Mouse (Mus musculus): Measurements from ENCODE around the gene Gm7534.
"Not testable (repeated sequence)": the region's sequence is repeated elsewhere in the genome, so short reads cannot be mapped to it uniquely, and the experiment has no call there.

Gene Gm7534

DNA sequence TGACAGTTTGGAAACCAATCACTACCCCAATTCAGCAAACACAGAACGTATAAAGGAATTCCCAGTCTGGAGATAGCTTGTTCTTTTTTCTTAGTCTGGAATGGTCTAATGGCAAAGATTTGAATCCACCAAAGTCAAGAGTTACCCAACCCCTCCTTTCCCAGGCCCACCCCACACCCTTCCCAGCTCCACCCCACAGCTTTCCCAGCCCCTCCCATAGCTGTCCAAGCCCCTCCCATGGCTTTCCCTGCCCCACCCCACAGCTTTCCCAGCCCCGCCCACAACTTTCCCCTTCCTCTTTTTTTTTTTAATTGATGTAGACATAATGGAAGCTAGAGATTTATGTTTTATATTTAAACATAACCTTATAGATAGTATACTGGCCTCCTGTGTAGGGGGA is 3.4 kb downstream of the Gm7534 start:
- no peak for DNase-seq

DNA sequence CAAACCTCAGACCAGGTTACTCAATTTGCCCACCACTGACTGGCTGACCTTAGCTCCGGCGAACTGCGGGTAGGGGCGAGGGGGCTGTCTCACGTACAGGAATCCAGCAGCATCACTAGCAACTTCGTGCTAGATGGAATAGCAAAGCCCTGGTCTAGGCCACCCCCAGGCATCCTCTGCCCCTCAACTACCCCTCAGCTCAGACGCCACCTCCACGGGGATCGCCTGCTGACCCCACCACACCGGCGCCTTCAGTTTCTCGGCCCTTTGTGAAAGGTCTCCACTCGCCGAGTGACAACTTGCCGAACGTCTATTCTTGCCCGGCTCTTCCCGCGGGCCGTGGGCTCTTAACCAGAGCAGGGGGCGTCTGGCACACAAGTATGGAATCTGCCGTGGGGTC is 16.5 kb downstream of the Gm7534 start:
- no peak for DNase-seq

DNA sequence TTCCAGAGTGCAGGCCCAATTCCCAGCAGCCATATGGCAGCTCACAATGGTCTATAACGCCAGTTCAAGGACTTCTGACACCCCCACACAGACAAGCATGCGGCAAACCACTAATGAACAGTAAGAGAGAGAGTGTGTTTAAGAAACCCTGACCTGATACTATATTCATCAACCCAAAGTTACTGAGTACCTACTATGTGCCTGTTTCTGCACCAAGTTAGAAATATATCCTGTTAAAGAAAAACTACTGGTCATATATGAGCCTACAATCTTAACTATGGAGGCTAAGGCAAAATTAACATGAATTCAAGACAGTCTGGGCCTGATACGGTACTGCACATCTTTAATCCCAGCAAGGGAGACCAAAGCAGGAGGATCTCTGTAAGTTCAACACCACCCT is 17.2 kb downstream of the Gm7534 start:
- no peak for DNase-seq

DNA sequence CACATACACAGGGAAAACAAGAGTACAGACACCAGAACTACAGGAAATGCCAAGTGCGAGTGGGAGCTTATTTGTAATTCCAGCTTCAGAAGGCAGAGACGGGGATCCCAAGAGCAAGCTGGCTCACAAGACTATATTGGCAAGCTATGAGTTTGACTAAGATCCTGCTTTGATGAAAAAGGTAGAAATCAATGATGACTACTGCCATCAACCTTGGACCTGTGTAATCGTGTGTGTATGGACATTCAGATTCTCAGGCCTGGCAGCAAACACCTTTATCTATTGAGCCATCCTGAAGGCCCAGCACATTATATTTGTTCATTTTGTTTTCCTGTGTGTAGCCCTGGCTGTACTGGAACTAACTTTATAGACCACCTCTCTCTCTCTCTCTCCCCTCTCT is 19.1 kb downstream of the Gm7534 start:
- DNase-seq: no peak

DNA sequence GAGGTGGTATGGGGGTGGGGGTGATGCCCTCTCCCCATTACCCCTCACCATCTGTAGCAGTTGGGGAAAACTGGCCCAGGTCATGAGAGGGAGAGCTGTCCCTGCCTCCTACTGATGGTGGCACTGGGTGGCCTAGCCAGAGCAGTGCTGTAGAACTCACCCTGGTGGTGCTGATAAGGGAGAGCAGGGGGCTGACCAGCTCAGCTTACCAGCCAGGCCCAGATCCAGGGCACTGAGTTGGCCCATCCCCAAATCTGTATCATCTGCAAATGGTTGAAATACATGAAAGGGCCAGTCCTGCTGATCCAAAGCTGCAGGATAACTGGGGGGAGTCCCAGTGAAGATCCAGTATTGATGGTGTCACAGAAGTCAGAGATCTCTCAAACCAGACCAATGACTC is 21.0 kb downstream of the Gm7534 start:
- DNase-seq: peak; percentile 85

DNA sequence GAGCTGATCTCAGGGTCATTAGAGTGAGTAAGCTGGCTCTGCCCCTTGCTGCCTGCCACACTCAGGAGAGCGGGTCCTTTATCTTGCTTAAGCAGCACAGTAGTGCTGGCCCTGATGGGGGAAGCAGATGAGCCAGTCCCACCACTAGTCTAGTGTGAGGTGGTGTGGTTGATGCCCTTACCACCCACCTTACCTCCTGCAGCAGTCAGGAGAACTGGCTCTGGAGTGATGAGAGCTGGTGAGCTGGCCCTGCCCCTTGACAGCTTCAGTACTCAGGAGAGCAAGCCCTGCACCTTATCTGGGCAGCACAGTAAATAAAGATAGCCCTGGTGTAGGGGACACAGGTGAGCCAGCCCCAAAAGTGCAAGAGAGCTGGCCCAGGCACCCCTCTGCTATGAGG is 21.7 kb downstream of the Gm7534 start:
- DNase-seq: peak; percentile 85

DNA sequence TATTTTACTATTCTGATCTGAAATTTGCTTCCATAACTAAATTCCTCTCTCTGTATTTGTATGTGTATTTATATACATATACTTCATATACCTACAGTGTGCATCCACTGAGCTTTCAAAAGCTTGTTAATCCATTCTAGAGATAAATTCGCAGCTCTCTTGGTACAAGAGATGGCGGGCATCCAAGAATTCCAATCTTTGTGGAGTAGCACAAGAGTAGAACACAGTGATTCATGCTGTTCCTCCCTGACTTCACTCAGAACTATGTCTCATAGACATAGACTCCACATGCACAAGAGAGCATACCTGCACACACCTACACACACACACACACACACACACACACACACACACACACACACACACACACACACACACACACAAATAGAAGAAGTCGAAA is 30.4 kb downstream of the Gm7534 start:
- peak; percentile 42 for DNase-seq

DNA sequence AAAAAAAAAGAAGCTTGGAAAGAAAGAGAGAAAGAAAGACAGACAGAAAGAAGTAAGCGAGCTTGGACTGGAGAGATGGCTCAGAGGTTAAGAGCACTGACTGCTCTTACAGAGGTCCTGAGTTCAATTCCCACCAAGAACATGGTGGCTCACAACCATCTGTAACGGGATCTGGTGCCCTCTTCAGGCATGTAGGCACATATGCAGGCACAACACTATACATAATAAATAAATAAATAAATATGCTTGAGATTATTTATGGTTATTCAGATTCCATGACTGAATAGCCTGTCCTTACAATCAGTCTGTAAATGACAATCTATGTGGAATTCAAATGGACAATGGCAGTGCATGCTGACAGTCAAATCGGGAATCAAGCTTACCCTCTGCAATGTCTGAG is 35.9 kb downstream of the Gm7534 start:
- DNase-seq: no peak

DNA sequence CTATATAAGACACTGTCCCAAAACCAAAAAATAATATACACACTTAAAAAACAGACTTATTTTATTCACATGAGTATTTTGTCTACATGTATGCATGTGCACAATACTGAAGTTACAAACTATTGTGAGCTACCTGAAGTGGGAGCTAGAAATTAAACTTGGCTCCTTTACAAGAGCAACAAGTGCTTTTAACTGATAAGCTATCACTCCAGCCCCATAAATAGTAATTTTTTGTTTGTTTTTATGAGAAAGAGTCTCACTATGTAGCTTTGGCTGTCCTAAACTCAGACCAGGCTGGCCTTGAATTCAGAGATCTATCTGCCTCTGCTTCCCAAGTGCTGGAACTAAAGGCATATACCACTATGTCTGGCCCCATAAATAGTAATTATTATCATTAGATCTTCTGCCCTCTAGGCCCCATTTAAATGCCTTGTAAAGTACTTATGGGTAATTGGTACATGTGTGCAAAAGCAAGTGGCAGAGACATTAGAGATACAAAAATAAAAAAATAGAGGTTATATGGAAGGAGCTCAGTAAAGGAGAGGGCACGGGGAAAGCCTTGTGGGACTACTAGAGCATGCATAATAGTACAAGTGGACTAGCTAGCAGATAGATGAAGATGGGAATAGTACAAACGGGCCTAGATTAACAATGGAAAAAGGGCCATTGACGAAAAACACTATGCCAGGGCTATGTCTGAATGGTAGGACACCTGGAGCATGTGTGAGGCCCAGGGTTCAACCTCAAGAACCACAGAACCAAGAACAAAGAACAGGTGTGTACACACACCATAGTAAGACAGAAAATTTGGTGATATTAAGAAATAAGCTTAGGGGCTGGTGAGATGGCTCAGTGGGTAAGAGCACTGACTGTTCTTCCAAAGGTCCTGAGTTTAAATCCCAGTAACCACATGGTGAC is 37.0 kb downstream of the Gm7534 start:
- DNase-seq: peak; percentile 55

DNA sequence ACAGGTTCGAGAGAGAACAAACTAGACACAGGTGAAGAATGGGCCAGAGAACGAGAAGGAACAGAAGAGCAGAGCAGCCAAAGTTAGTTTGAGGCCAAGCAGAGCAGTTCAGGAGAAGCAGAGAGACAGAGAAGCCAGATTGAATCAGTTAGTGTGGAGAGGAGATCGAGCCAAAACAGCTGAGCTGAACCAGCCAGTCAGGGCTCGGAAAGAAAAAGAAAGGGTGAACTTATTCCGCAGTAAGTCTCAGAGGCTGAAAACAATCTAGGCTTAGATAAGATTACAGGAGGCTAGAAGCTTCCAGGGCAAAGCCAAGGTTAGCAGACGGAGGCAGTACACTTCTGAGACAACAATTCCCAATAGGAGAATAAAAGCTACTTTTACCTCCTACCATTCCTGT is 37.8 kb downstream of the Gm7534 start:
- DNase-seq: peak; percentile 91

DNA sequence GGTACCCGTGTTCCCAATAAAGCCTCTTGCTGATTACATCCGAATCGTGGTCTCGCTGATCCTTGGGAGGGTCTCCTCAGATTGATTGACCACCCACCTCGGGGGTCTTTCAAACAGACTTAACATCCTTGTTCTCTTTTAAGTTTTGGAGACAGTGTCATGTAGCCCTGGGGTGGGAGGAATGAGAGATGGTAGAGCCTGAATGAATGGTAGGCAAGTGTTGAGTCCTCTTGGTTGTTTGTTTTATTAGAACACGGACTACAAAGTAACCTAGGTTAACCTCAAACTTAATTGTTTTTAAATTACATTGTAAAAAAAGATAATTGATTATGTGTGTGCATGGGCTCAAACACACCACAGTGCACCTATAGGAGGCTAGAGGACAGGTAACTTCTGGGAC is 38.2 kb downstream of the Gm7534 start:
- DNase-seq: peak; percentile 64

DNA sequence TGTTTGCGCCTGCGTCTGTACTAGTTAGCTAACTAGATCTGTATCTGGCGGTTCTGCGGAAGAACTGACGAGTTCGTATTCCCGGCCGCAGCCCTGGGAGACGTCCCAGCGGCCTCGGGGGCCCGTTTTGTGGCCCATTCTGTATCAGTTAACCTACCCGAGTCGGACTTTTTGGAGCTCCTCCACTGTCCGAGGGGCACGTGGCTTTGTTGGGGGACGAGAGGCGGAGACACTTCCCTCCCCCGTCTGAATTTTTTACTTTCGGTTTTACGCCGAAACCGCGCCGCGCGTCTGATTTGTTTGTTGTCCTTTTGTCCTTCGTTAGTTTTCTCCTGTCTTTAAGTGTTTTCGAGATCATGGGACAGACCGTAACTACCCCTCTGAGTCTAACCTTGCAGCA is 42.7 kb downstream of the Gm7534 start:
- DNase-seq: peak; percentile 96

DNA sequence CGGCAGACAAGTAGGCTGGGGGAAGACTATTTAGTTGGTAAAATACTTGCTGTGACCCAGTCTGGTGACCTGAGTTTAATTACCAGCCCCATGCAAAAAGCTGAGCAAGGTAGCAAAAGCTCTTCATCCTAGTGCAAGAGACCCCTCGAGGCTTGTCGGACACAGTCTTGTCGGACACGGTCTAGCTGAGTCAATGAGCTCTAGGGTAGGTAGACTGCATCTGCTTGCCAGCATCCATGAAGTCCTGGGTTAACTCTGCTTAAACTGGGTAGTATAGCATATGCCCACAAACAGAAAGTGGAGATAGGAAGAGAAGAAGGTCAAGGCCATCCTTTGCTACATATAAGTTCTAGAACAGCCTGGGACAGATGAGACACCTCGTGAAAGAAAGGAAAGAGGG is 44.0 kb downstream of the Gm7534 start:
- DNase-seq: no peak

DNA sequence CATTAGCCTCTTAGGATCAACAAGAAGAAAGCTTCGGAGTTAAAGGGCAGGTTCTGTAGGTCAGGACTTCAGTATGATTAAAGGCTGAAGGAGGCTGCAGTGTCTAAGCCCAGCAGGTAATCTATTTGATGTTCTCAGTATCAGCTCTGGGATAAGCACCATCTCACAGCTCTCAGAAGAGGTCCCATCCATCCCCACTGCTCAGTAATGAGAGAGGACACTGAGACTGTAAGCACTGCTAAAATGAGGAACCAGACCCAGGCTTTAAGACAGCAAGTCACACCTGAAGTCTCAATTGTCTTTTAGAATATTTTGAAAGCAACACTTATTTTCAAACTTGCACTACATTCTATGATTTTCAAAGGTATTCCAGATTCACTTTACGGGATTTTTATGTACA is 45.2 kb downstream of the Gm7534 start:
- no peak for DNase-seq

DNA sequence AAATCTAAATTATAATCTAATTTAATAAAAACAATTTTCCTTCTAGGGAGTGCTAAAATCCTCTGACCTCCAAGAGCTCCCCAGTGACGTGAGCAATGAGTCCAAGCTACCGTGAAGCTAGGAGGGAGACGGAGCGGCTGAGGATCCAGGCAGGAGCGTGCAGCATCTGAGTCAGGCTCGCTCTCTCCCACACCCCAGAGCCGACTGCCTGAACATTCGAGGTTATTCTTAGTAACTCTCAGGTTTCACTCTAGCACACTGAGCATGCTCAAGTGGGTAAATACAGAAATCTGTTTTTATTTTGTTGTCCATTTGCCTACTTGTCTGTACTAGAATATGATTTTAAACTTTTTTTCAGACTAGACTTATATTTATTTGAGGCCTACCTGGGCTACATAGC is 46.1 kb downstream of the Gm7534 start:
- peak; percentile 95 for DNase-seq

DNA sequence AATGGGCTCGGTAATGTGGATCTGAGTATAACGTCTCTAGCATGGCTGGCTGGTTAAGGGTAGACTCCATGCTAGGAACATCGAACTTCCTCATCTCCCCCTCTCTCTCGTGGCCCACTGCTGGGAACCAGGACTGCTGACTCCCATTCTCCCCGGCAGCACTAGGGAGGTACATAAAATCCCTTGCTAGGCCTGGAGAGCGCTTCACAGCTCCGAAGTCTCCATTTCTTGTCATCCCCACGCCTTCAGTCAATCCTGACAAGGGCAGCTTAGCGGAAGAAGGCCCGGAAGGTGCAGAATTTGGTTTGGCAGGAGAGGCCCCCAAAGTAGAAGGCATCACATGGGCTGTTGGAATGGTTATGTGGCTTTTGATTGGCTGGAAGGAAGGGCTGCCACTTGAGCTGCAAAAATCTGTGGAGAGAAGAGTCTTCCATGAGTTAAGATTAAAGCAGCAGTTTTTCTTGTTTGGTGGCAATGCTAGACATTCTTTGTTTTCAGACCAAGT is 46.8 kb downstream of the Gm7534 start:
- DNase-seq: peak; percentile 92

DNA sequence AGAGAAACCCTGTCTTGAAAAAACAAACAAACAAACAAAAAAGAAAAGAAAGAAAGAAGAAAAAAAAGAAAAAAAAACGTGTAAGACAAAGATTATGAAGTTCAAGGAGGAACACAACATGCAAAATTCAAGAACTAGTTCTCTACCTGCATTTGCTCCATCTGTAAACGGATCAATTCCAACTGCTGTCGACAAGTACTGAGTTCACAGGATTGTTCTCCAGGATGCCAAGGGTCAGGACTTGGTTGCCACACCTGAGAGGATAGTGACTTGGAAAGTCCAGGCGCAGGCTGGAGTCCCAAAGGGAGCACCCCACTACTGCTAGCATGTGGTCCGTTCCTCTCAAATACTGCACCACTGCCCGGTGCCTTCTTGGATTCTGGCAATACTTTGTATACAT is 47.3 kb downstream of the Gm7534 start:
- peak; percentile 87 for DNase-seq

DNA sequence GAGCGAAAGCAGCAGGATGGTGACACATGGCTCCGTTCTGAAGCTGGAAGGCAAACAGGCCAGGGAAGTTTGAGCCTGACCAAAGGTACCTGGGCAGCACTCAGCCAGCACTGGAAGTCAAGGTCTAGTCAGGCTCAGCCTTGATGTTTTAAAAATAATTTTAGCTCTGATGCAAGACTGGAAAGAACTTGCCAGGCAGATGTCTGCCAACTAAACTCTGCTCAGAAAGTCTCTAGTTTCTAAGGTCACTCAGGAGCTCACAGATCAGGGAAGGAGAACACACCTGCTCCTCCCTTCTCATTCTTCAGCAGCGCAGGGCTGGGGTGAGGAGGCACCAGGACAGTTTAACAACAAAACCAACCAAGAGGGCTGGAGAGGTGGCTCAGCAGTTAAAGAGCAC is 48.5 kb downstream of the Gm7534 start:
- peak; percentile 91 for DNase-seq

DNA sequence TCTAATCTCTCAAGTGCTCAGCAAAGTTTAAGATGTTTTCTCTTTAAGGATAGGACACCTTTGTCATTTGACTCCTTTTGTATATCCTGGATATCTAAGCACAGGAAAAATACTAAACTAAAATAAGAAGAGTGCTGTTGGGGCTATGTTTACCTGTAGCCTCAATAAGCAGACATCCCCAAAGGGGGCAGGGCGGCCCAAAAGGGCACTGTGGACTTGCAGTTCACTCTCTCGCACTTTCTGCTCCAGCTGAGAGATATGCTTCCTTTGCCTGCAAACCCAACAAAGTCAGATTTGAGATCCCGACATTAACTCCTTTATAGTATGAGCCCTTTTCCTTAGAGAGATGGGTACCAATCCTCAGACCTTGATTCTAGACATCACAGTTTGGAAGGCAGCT is 49.1 kb downstream of the Gm7534 start:
- DNase-seq: no peak

DNA sequence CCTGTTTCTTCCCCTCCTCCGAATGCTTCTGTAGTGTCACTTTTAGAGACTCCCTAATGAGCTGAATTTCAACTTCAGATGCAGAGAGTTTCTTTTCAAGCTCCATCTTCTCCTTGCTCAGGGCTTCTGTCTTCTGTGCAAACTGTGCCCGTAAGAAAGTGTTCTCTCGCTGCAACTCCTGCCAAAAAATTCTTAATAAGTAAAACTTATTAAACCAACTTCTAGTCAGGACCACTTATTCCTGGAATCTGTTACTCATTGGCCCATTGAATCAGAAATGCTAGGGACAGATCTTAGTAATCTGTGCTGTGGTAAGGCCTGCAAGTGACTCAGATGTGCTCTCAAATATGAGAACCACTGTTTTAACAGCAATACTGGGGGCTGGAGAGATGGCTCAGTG is 50.7 kb downstream of the Gm7534 start:
- no peak for DNase-seq

DNA sequence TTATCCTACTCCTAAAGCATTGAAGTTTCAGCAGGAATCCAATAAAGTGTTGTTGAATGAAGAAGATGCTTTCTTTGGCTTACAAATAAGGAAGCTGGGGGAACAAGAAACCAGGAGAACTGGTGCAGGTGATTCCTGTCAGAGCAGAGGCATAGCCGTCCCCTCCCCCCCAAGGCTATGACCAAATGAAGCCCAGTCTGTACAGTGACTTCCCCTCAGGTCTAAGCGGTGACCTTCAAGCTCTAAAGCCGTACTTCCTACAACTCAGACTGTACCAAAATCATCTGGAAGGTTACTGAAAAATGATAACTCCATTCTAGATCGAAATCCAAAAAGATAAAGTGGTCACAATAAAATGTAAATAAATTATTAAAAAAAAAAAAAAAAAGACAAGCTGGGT is 53.4 kb downstream of the Gm7534 start:
- no peak for DNase-seq

DNA sequence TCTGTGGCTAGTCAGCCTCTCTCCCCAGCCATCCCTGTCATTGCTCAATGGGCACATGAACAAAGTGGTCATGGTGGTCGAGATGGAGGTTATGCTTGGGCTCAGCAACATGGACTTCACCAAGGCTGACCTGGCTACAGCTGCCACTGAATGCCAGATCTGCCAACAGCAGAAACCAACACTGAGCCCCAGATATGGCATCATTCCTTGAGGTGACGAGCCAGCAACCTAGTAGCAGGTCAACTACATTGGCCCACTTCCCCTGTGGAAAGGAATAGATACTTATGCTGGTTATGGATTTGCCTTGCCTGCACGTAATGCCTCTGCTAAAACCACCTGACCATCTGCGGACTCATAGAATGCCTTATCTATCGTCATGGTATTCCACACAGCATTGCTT is 58.5 kb downstream of the Gm7534 start:
- DNase-seq: not testable (repeated sequence)
